In the genomic region with DNA sequence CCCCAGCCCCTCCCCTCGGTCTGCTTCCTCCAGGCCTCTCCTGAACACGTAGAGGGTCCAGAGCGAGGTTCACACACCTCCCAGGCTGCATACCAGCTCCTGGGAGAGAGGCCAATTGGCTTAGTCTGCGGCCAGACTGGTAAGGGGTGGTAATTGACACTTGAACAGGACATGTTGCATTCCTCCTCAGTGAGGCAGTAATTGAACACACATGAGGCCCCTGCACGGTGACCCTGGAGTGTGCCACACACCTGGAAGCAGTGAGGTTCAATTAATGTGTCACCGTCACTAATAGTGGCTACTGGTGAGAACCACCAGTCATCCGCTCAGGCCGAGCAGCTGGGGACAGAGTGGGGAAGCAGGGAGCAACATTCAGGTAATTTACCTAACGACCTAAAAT, we compare ENCODE assay signal across 15 mouse cellular contexts. TPM values are rescaled to one million over a fixed set of nuclear protein-coding genes. Genes with fewer than 3 reads are reported as not detected.
DNase-seq lines count a peak whose midpoint lies in the region; ATAC-seq and TF ChIP-seq lines count a peak whose summit lies in the region.
"Had no signal": no experiment of that assay in that cellular context is flagged by ENCODE, and none has a peak within 500 bp of the region (broad histone marks: within the 10 kb centered on the region; RNA-seq: fewer than 3 reads in every experiment).

No protein-coding gene starts in this region.

- no peak for TF ChIP-seq EP300 in heart, adult 2 months (IDR thresholded peaks at IDR 0.05; ENCODE audit: insufficient read depth, low read depth, low read length)
- TF ChIP-seq EP300 in CH12.LX (IDR thresholded peaks at IDR 0.05; ENCODE audit: low read length): no peak

- 51% methylated on average over 9 of the region's 9 CpGs for WGBS in heart, embryonic 16.5 days
- 67% methylated on average over 9 of the region's 9 CpGs for WGBS in heart, adult 2 months
- WGBS in embryonic facial prominence, embryonic 13.5 days: 15% methylated on average over 9 of the region's 9 CpGs
- 37% methylated on average over 9 of the region's 9 CpGs for WGBS in kidney, postnatal 0 days

- H3K79me2 ChIP-seq in heart, adult 2 months (replicated peaks; ENCODE audit: control insufficient read depth, insufficient read depth, low read length): no peaks in the 10 kb centered on the region
- no peaks in the 10 kb centered on the region for H3K79me2 ChIP-seq in CH12.LX (replicated peaks; ENCODE audit: control insufficient read depth, extremely low read depth, insufficient read depth, poor library complexity, severe bottlenecking)

- TF ChIP-seq POLR2A in heart, adult 2 months (IDR thresholded peaks at IDR 0.05; ENCODE audit: insufficient read depth, low read depth, low read length): no peak
- no peak for TF ChIP-seq POLR2A in CH12.LX (IDR thresholded peaks at IDR 0.05; ENCODE audit: low read depth, low read length)

- no peak for DNase-seq in heart, adult 2 months
- peak; percentile 38 for DNase-seq in CH12.LX (ENCODE audit: extremely low read depth)
- no peak for DNase-seq in kidney, postnatal 0 days (ENCODE audit: low spot score)
- no peak for DNase-seq in left cerebral cortex, postnatal 14 days (ENCODE audit: low spot score in 2 of 2)
- DNase-seq in left cerebral cortex, postnatal 10 days (ENCODE audit: extremely low spot score in 1 of 2, low spot score in 2 of 2): no peak
- DNase-seq: cerebellum, adult 9-10 months; thymus, postnatal 25 days had no signal

- no peak for TF ChIP-seq CTCF in heart, adult 2 months (IDR thresholded peaks at IDR 0.05)
- TF ChIP-seq CTCF in CH12.LX (conservative IDR thresholded peaks at IDR 0.05 in 1 of 2, IDR thresholded peaks at IDR 0.05 in 1 of 2; ENCODE audit: low read depth in 2 of 2, low read length in 2 of 2): no peak
- no peak for TF ChIP-seq CTCF in kidney, postnatal 0 days (IDR thresholded peaks at IDR 0.05; ENCODE audit: low read depth)

- no peaks in the 10 kb centered on the region for H3K9me3 ChIP-seq in heart, embryonic 16.5 days (replicated peaks; ENCODE audit: control insufficient read depth, low read length)
- peaks cover 9% of the 10 kb centered on the region for H3K9me3 ChIP-seq in CH12.LX (replicated peaks; ENCODE audit: low read length)
- H3K9me3 ChIP-seq in embryonic facial prominence, embryonic 13.5 days: no peaks in the 10 kb centered on the region
- no peaks in the 10 kb centered on the region for H3K9me3 ChIP-seq in kidney, postnatal 0 days (replicated peaks; ENCODE audit: low read length)
- H3K9me3 ChIP-seq: liver, embryonic 15.5 days; neural tube, embryonic 13.5 days had no signal

- dilution Hi-C loops in CH12.LX (cut with MboI; ENCODE audit: extremely low pct_ligation_motif_present, extremely low pct_unique_long_range_greater_than_20kb, low sequenced_read_pairs): no loop called here

- peak; percentile 32; the same call in 1 of the 2 replicates for ATAC-seq in heart, embryonic 16.5 days (replicated peaks; ENCODE audit: extremely low read depth, insufficient read depth, low FRiP score)
- peak; percentile 59; the same call in 1 of the 2 replicates for ATAC-seq in embryonic facial prominence, embryonic 13.5 days (ENCODE audit: insufficient number of reproducible peaks, insufficient read depth, low FRiP score, low TSS enrichment, low read depth)
- ATAC-seq in kidney, postnatal 0 days (replicated peaks; ENCODE audit: low FRiP score, low read depth): no peak; the same call in 1 of the 2 replicates
- ATAC-seq in CD4-positive, CD25-positive, alpha-beta regulatory T cell, adult 4 months: no peak

- H3K27ac ChIP-seq in heart, embryonic 16.5 days (ENCODE audit: low read length): no peak overlapping the region
- no peak overlapping the region for H3K27ac ChIP-seq in heart, adult 2 months
- no peak overlapping the region for H3K27ac ChIP-seq in CH12.LX (ENCODE audit: insufficient read depth, low read depth)
- no peak overlapping the region for H3K27ac ChIP-seq in embryonic facial prominence, embryonic 13.5 days
- peak overlapping the region; percentile 14; the same call in 1 of the 2 replicates for H3K27ac ChIP-seq in kidney, postnatal 0 days
- H3K27ac ChIP-seq: liver, embryonic 15.5 days; neural tube, embryonic 13.5 days had no signal

- no peak overlapping the region for H3K4me3 ChIP-seq in heart, embryonic 16.5 days (ENCODE audit: low read length)
- no peak overlapping the region for H3K4me3 ChIP-seq in heart, adult 2 months
- no peak overlapping the region for H3K4me3 ChIP-seq in CH12.LX (replicated peaks in 1 of 3; ENCODE audit: low read depth in 2 of 3, low read length in 2 of 3, poor library complexity in 1 of 3)
- no peak overlapping the region for H3K4me3 ChIP-seq in embryonic facial prominence, embryonic 13.5 days
- H3K4me3 ChIP-seq in kidney, postnatal 0 days (replicated peaks; ENCODE audit: low read depth, low read length): no peak overlapping the region
- H3K4me3 ChIP-seq: liver, embryonic 15.5 days; neural tube, embryonic 13.5 days had no signal

- no peak overlapping the region for H3K4me2 ChIP-seq in heart, embryonic 16.5 days (ENCODE audit: low read depth, low read length)
- no peak overlapping the region for H3K4me2 ChIP-seq in CH12.LX (ENCODE audit: insufficient read depth, low read depth, poor library complexity, severe bottlenecking)
- no peak overlapping the region for H3K4me2 ChIP-seq in embryonic facial prominence, embryonic 13.5 days
- no peak overlapping the region for H3K4me2 ChIP-seq in kidney, postnatal 0 days (ENCODE audit: low read length)
- H3K4me2 ChIP-seq: liver, embryonic 15.5 days; neural tube, embryonic 13.5 days had no signal

- no peak overlapping the region for H3K9ac ChIP-seq in heart, embryonic 16.5 days (ENCODE audit: low read length)
- no peak overlapping the region for H3K9ac ChIP-seq in heart, adult 2 months (ENCODE audit: low read depth, low read length)
- no peak overlapping the region for H3K9ac ChIP-seq in CH12.LX (ENCODE audit: insufficient read depth, low read depth)
- no peak overlapping the region for H3K9ac ChIP-seq in embryonic facial prominence, embryonic 13.5 days
- H3K9ac ChIP-seq in kidney, postnatal 0 days (ENCODE audit: low read depth, low read length): no peak overlapping the region
- H3K9ac ChIP-seq: liver, embryonic 15.5 days; neural tube, embryonic 13.5 days had no signal

- H3K36me3 ChIP-seq in heart, embryonic 16.5 days (ENCODE audit: control insufficient read depth, insufficient read depth): no peaks in the 10 kb centered on the region
- H3K36me3 ChIP-seq in heart, adult 2 months (ENCODE audit: control insufficient read depth, insufficient read depth, low read length): no peaks in the 10 kb centered on the region
- no peaks in the 10 kb centered on the region for H3K36me3 ChIP-seq in CH12.LX (replicated peaks in 1 of 2; ENCODE audit: control insufficient read depth in 1 of 2, insufficient read depth in 1 of 2, low read length in 1 of 2)
- H3K36me3 ChIP-seq in embryonic facial prominence, embryonic 13.5 days: no peaks in the 10 kb centered on the region
- H3K36me3 ChIP-seq in kidney, postnatal 0 days (ENCODE audit: insufficient read depth, low read length): no peaks in the 10 kb centered on the region
- H3K36me3 ChIP-seq: liver, embryonic 15.5 days; neural tube, embryonic 13.5 days had no signal

- intact Hi-C loops in heart, adult 2 months (cut with DNase I): no loop called here
- intact Hi-C loops in left cerebral cortex, postnatal 14 days (cut with DNase I): no loop called here
- intact Hi-C loops in left cerebral cortex, postnatal 10 days (cut with DNase I): no loop called here

- H3K4me1 ChIP-seq in heart, embryonic 16.5 days (ENCODE audit: control insufficient read depth, insufficient read depth, low read length): no peaks in the 10 kb centered on the region
- no peaks in the 10 kb centered on the region; the same call in 1 of the 2 replicates for H3K4me1 ChIP-seq in heart, adult 2 months (ENCODE audit: control insufficient read depth, insufficient read depth, low read length)
- peaks cover 6 to 38% of the 10 kb centered on the region in 2 experiments for H3K4me1 ChIP-seq in CH12.LX (ENCODE audit: control insufficient read depth in 1 of 2, insufficient read depth in 2 of 2)
- H3K4me1 ChIP-seq in embryonic facial prominence, embryonic 13.5 days: peaks cover 16% of the 10 kb centered on the region; the same call in 1 of the 2 replicates
- no peaks in the 10 kb centered on the region for H3K4me1 ChIP-seq in kidney, postnatal 0 days (replicated peaks; ENCODE audit: insufficient read depth, low read length)
- H3K4me1 ChIP-seq: liver, embryonic 15.5 days had no signal

- in situ Hi-C loops in CH12.LX (cut with MboI; ENCODE audit: low pct_ligation_motif_present, low pct_unique_long_range_greater_than_20kb, low sequenced_read_pairs): no loop called here

- TF ChIP-seq RAD21 in CH12.LX (IDR thresholded peaks at IDR 0.05; ENCODE audit: low read depth, low read length): no peak

- no peaks in the 10 kb centered on the region for H3K27me3 ChIP-seq in heart, embryonic 16.5 days (ENCODE audit: control insufficient read depth, insufficient read depth, low read length)
- H3K27me3 ChIP-seq in heart, adult 2 months (ENCODE audit: control insufficient read depth, insufficient read depth, low read length): no peaks in the 10 kb centered on the region
- no peaks in the 10 kb centered on the region for H3K27me3 ChIP-seq in CH12.LX (replicated peaks)
- H3K27me3 ChIP-seq in embryonic facial prominence, embryonic 13.5 days: no peaks in the 10 kb centered on the region; the same call in 1 of the 2 replicates
- no peaks in the 10 kb centered on the region for H3K27me3 ChIP-seq in kidney, postnatal 0 days (ENCODE audit: insufficient read depth, low read length)
- H3K27me3 ChIP-seq: liver, embryonic 15.5 days; neural tube, embryonic 13.5 days had no signal

RNA-seq across cellular contexts. Expression of gene Sim2, which starts 24.9 kb away (rescaled TPM):
- polyA plus RNA-seq in heart, embryonic 16.5 days (2015; fragmentation: Nextera tagmentation; extraction: Ambion mirVana): 0.04 and 0.14 TPM in 2 replicates
- total RNA-seq in heart, adult 2 months (2021): not detected
- polyA plus RNA-seq in heart, adult 2 months (2012; rRNA removed): 0.12 TPM in 1 of 2 replicates, not detected in the other
- not detected in 2 replicates for total RNA-seq in CH12.LX (2012; rRNA removed)
- total RNA-seq in CH12.LX (2014; rRNA removed): not detected in 2 replicates
- not detected in 2 replicates for polyA plus RNA-seq in CH12.LX (2012; ENCODE audit: insufficient read length, low read depth)
- polyA plus RNA-seq in embryonic facial prominence, embryonic 13.5 days (2015; fragmentation: Nextera tagmentation; extraction: Ambion mirVana): 0.50 and 0.58 TPM in 2 replicates
- 3.0 and 3.1 TPM in 2 replicates for polyA plus RNA-seq in kidney, postnatal 0 days (2015; fragmentation: Nextera tagmentation; extraction: Ambion mirVana)
- under 1 TPM; 0.11 TPM for total RNA-seq in left cerebral cortex, postnatal 14 days (2021)
- not detected for polyA plus RNA-seq in CD4-positive, CD25-positive, alpha-beta regulatory T cell, adult 4 months (2017; shearing (Covaris generic))
- under 1 TPM in 1 of 2 experiments, not detected in 1; 0.41 TPM for total RNA-seq in left cerebral cortex, postnatal 10 days (2021)
- total RNA-seq: megakaryocyte-erythroid progenitor cell, adult 5-6 weeks had no signal
- polyA plus RNA-seq: liver, embryonic 15.5 days had no signal

RNA-seq across cellular contexts. Expression of gene Cldn14, which starts 51.2 kb away (rescaled TPM):
- not detected in 2 replicates for polyA plus RNA-seq in heart, embryonic 16.5 days (2015; fragmentation: Nextera tagmentation; extraction: Ambion mirVana)
- total RNA-seq in heart, adult 2 months (2021): not detected
- not detected in 2 replicates for polyA plus RNA-seq in heart, adult 2 months (2012; rRNA removed)
- total RNA-seq in CH12.LX (2012; rRNA removed) (0.25 and 0.38 TPM in 2 replicates), CH12.LX (2014; rRNA removed) (0.15 and 0.39 TPM in 2 replicates)
- polyA plus RNA-seq in CH12.LX (2012; ENCODE audit: insufficient read length, low read depth): 0.21 and 0.71 TPM in 2 replicates
- not detected in 2 replicates for polyA plus RNA-seq in embryonic facial prominence, embryonic 13.5 days (2015; fragmentation: Nextera tagmentation; extraction: Ambion mirVana)
- 0.74 and 0.95 TPM in 2 replicates for polyA plus RNA-seq in kidney, postnatal 0 days (2015; fragmentation: Nextera tagmentation; extraction: Ambion mirVana)
- total RNA-seq in left cerebral cortex, postnatal 14 days (2021): 1 to 10 TPM; 1.1 to 1.9 TPM
- polyA plus RNA-seq in CD4-positive, CD25-positive, alpha-beta regulatory T cell, adult 4 months (2017; shearing (Covaris generic)): not detected
- under 1 TPM; 0.24 to 0.84 TPM for total RNA-seq in left cerebral cortex, postnatal 10 days (2021)
- total RNA-seq: heart, adult 8-10 months; megakaryocyte-erythroid progenitor cell, adult 5-6 weeks had no signal
- polyA plus RNA-seq: forebrain, embryonic 11.5 days had no signal

Comparison
In these comparisons a context has a peak if more than half of its experiments do, and no peak if none do; other contexts are left out.
1. ATAC-seq: peak in heart, embryonic 16.5 days (single experiment) and embryonic facial prominence, embryonic 13.5 days (single experiment); none in kidney, postnatal 0 days (single experiment) and CD4-positive, CD25-positive, alpha-beta regulatory T cell, adult 4 months (single experiment).